Mouse (Mus musculus) right cerebral cortex, adult 2 months (tissue): ENCODE data around the gene Slc25a34.
A peak's percentile ranks its signal among the peaks of the same experiment; 100 is the strongest.

Experiments
- DNase-seq, 2 experiments: peaks; one replicate each; pipeline ENCODE4 v3.0.0; 2021 to 2022; ENCODE audit warnings: low spot score in 2 of 2

Gene Slc25a34

GRCm38 (mm10) chr4:141591547-141591946 lies 32.1 kb downstream of the Slc25a34 start:
- DNase-seq: no peak

GRCm38 (mm10) chr4:141583919-141584318 lies 39.7 kb downstream of the Slc25a34 start:
- no peak for DNase-seq

GRCm38 (mm10) chr4:141581051-141581450 lies 42.6 kb downstream of the Slc25a34 start:
- no peak for DNase-seq

- no peak for DNase-seq
Observed at GRCm38 (mm10) chr4:141578833-141579232, 44.8 kb downstream of the Slc25a34 start.

GRCm38 (mm10) chr4:141576877-141577276 lies 46.7 kb downstream of the Slc25a34 start:
- DNase-seq: no peak

- no peak for DNase-seq
Observed at GRCm38 (mm10) chr4:141576404-141576803, 47.2 kb downstream of the Slc25a34 start.

- peak; percentile 78 to 89 for DNase-seq
Observed at GRCm38 (mm10) chr4:141574789-141575702, 48.6 kb downstream of the Slc25a34 start.

- DNase-seq: no peak
Observed at GRCm38 (mm10) chr4:141573359-141573966, 50.2 kb downstream of the Slc25a34 start.

- no peak for DNase-seq
Observed at GRCm38 (mm10) chr4:141572668-141573358, 50.8 kb downstream of the Slc25a34 start.

- DNase-seq: no peak
Observed at GRCm38 (mm10) chr4:141571934-141572333, 51.7 kb downstream of the Slc25a34 start.

- DNase-seq: no peak
Observed at GRCm38 (mm10) chr4:141571337-141571739, 52.3 kb downstream of the Slc25a34 start.

- no peak for DNase-seq
Observed at GRCm38 (mm10) chr4:141570821-141571220, 52.8 kb downstream of the Slc25a34 start.

GRCm38 (mm10) chr4:141570004-141570403 lies 53.6 kb downstream of the Slc25a34 start:
- DNase-seq: no peak

GRCm38 (mm10) chr4:141568966-141569365 lies 54.7 kb downstream of the Slc25a34 start:
- DNase-seq: no peak
